Mouse (Mus musculus) mature B cell (primary cell): ENCODE data around the gene Aqp6.

Source experiments
- in situ Hi-C: fragments of 300-500 bp; cut with MboI; formaldehyde crosslinking; loops from 2 replicates; pipeline ENCODE4 v1.14.3; 2019

Aqp6 gene

DNA sequence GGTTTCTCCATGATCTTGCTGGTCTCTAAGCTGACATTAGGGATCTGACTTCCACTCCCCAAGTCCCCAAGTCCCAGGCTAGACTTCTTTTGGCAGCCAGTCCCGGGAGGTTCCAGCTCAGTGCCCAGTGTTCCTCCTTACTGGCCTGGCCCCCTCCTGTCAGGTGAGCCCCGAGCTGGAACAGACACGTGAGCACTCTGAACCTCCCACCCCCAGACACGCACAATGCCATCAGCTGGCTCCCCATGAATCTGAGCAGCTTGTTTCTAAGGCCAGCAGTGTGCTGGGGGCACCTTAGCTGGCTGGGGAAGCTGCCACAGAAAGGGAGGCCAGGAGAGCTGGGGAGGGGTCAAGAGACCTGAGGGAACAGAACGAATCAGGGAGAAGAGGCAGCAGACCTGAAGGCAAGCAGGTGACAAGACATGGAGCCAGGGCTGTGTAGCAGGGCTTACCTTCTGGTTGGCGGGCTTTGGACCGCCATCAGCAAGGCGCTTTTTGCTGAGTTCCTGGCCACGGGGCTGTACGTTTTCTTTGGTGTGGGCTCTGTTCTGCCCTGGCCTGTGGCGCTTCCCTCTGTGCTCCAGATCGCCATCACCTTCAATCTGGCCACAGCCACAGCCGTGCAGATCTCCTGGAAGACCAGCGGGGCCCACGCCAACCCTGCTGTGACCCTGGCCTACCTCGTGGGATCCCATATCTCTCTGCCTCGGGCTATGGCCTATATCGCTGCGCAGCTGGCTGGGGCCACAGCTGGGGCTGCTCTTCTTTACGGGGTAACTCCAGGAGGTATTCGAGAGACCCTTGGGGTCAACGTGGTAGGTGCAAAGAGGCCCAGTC is at the start of gene Aqp6:
Aqp6 (plus strand) TSS at position 415 of the 837 bp plus-strand sequence.
- in situ Hi-C loops: no loop called here

DNA sequence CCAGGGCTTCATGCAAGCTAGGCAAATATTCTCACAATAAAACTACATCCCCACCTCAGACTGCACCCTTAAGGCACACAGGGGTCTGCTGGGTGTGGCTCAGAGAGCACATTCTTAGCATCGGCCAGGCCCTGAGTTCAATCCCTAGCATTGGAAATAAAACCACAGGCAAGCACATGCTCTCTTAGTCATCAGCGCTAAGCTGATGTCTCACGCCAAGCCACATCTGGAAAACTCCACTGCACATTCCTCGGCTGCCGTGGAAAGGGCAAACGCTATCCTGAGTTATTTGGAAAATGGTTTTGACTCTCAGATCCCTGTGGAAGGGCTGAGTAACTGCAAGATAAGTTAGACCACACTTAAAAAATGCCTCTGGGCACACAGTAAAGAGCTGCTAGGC is 47.4 kb upstream of the Aqp6 start:
- in situ Hi-C loops: no loop called here

DNA sequence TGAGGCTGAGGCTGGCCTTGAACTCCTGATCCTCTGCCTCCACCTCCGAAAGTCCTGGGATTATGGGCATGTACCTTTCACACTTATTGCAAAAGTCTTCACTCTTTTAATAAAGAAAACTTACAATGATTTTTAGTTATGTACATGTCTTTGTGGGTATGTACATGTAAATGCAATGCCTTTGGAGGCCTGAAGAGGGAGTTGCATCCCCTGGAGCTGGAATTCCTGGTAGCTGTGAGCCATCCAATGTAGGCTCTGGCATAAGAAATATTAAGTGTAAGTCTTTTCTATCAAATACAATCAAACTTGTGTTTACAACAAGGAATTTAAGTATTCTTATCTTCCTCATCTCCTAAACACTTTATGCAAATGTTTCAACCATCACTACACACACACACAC is 42.3 kb upstream of the Aqp6 start:
- in situ Hi-C loops: no loop called here

DNA sequence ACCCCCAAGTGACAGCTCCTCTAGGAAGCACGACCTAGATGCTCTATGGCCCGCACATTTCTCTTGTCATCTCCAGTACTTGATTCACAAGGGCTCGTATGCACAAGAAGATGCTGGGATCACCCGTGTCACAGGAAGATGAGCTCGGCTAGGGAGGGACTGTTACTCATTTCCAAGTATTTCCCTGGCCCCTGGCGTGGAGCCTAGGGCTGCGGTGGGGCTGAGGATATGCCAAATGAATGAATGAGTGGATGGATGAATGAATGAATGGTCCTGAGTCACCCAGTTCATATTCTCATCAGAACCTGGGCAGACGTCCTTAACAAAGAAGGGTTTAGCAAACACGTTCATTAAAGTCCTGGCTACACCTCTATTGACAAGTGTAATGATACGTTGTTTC is 41.0 kb upstream of the Aqp6 start:
- in situ Hi-C loops: no loop called here

DNA sequence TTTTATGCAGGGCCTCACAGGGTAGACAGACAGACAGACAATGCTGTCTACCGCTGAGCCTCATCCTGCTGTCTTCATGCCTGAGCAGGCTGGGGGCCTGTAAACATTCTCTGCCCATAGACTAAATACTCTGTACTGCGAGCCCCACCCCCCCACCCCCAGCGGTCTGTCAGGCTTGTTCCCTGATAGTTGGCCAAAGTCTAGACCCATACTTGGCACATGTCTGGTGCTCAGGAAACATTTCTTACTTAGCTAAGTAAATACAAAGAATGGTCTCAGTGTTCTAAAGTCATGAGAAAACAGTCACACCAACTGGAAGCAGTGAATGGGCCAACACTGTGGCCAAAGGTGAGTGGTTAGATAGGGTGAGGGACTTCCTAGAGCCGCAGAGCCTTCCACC is 33.8 kb upstream of the Aqp6 start:
- in situ Hi-C loops: no loop called here

DNA sequence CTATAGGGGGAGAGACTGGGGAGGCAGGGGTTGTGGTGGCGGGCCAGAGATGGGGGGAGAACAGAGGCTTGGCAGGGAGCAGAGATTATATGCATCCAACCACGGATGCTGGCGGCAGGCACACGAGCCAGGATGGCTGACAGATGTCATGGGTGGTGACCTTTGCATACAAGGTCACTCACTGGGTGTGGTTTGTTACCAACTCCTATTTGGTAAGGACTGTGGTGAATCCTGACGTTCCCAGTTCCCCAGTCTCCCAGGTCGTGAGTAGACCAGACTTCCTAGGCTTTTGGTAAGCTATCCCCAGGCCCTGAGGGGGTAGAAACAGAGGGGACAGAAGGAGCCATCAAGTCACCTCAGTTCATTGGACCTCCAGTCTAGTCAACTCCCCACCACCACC is 32.5 kb upstream of the Aqp6 start:
- in situ Hi-C loops: no loop called here

DNA sequence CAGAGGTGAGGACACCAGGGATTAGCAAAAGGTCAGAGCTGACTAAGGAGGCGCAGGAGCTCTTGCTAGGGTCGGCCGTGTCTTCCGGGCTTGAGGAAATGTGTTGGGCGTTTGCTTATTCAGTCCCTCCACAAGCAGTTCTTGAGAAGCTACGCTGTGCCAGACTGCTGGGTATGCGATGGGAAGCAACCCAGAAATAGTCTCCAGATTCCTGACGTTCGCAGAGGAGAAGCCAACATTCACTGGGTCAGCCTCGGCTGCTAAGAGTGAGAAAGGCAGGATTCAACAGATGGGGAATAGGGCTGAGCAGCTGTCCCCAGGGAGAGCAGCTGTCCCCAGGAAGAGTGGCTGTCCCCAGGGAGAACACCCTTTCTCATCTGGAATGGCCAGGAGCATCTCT is 32.1 kb upstream of the Aqp6 start:
- in situ Hi-C loops: no loop called here

DNA sequence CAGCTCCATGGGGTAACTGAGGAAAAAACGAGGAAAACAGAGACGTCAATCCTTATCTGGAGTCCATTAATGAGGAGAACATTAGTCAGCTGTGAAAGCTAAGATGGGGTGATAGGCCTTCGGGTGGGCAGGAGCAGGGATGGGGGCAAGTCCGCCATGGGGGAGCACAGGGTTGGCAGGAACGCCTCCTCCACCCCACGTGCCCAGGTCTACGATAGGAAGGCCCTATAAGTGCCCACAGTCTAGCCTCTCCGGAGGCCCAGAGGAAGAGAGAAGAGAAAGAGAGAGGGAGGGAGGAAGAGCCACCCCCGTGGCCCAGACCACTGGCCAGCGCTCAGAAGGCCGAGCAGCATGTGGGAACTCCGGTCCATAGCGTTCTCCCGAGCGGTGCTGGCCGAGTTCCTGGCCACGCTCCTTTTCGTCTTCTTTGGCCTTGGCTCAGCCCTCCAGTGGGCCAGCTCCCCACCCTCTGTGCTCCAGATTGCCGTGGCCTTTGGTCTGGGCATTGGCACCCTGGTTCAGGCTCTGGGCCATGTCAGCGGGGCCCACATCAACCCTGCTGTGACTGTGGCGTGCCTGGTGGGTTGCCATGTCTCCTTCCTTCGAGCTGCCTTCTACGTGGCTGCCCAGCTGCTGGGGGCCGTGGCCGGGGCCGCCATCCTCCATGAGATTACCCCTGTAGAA is 22.3 kb upstream of the Aqp6 start, which contains the start of gene Aqp2:
Aqp2 (plus strand) TSS at position 254 of the 684 bp plus-strand sequence.
- in situ Hi-C loops: no loop called here

DNA sequence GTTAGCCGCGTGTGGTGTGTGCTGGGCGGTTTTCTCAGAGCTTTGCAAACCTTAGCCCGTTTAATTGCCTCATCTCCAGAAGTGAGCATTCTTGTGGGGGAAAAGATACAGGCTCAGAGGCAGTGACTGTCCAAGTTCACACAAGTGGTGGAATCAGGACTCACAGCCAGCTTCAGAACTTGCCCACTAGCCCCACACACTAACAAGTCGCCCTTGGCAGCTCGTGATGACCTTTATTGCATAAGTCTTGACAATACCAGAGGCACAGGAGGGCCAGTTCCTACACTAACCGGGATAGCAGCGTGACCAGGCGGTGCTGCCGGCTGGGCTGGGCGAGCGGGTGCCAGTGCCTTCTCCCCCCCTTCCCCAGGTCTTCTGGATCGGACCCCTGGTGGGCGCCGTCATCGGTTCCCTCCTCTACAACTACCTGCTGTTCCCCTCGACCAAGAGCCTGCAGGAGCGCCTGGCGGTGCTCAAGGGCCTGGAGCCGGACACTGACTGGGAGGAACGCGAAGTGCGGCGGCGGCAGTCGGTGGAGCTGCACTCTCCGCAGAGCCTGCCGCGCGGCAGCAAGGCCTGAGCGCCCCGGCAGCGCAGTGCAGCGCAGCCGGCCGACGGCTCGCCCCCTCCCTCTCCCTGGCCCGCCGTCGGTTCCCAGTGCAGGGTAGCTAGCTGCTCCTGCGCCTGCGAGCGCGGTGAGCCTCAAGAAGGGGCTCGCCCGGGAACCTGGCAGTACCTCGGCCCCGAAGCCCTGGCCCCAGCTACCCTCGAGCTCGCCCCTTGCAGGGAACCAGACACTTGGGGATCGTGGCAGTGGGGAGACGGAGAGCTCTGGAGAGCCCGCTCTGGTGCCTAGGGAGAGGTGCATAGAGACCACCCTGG is 17.5 kb upstream of the Aqp6 start:
- in situ Hi-C loops: no loop called here

DNA sequence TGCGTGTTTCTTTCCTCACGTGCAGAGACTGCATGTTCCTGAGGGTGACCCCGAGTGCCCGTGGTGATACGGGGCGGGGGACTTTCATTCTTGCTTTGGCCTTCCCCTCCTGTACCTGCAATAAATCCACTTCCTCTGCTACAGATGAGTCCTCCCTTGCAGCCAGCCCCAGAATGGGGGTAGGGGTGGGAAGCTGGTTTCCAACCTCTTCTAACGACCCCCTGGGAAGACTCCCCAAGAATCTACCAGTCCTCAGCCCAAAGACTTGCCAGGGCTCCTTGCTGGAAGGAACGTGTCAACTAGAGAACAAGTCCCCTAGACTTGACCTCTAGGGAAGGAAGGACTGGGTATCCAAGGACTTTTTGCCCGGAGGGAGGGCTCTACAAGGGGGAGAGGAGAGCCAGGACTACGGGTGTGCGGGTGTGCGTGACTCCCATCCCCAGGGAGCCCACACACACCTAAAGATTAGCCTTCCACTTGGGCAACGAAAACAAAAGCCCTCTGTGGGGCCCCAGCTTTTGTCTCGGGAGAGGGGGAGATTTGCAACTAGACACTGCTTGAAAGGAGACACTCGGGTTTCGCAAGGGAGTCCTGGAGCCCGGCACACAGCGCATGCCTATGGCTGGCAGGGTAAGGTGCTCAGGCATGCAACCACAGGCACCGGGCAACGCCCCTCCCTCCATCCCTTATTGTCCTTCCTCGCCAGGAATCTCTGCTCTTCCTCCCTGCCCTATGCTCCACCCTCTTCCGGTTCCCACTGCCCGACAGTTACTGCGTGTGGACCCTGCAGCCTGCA is 16.6 kb upstream of the Aqp6 start:
- in situ Hi-C loops: no loop called here

DNA sequence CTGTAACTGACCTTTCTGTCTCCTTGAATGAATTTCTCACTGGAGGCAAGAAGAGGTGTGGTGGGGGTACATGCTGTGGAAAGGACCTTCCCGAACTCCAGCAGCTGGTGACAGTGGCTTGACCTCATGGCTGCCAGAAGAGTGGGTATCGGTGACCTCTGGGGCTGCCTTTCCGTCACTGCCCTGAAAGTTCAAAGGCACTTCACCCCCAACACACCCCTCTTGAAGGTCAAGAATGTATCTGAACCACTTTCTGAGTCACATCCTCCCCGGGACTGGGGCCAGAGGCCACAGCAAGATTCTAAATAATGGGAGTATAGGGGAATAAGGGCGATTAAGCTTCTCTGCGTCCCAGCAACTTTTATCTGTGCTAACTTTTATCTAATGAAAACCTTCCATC is 15.5 kb upstream of the Aqp6 start:
- in situ Hi-C loops: no loop called here

DNA sequence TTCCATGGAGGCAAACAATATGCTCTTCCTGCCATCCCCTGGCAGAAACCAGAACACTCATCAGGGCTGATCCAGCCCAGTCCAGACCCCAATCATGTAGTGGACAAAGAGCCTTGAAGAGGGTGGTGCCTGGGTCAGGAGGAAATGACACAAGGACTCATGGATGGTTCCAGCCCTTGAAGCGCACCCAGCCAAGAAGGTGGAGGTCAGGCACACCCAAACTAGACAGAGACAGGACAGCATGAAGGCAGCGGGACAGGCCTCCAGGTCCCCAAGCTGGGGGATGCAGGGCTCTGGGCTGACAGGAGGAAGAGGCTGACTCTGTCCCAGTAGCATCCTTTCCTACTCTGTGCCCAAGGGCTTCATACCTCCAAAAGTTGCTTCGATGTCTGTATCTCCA is 14.7 kb upstream of the Aqp6 start:
- in situ Hi-C loops: no loop called here

DNA sequence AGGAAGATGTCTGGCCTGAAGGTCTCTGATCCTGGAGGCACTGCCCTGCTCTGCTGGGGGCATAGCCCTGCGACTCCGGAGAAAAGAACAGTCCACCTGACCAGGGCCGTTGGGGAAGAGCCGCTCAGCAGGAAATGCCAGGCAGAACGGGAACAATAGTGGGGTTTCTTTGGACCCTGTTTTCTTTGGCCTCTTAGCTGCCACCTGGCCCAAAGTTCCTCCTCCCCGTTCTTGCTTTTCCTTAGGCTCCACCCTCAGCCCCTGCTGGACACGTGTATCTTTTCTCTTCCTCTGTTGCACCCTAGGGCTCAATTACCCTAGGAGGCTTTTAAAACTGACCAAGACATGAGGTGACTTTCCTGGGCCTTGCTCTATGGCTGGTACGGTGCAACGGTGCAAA is 12.0 kb upstream of the Aqp6 start:
- in situ Hi-C loops: no loop called here

DNA sequence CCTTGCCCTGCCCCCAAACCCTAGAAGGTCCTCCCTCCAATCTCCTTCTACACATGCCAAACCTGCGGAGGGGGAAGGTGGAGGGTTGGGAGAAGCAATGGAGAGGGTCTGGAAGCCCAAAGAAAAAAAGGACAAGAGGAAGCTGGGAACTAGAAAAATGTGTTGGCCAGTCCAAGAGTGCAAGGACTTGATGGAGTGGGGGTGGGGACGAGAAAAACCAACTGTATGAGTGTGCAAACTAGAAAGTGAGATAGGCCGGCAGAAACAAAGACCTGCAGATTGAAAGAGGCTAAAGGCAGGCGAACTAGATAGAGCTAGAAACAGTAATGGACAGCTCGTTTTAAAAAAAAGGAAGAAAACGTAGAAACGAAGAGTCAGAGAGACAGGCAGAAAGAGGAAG is 11.5 kb upstream of the Aqp6 start:
- in situ Hi-C loops: no loop called here

DNA sequence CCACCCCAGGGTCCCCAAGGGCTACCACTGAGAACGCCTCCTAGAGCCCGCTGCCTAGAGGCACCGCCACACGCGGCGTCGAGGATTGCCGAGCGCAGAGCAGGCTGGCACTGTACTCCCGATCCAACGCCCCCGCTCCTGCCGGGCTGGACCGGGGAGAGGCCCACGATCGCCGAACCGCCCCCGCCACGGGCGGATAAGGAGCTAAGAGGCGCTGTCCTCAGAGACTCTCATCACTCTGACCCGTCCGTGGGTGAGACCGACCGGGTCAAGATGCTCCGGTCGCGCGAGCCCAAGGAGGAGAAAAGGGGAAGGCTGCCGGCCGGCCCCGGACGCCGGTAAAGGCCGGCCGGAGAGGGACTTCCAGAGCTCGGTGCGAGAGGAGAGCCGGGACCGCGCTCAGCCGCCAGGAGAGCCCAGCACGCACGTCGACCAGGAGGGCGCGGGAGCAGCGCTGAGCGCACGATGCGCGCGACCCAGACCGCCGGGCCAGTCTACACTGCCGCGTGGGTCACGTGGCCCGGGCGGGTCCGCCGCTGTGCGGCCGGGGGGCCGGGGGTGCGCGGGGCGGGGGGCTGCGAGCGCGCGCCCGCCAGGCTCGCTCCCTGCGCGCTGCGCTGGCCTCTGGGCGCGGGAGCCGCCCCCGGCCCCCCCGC is 10.6 kb upstream of the Aqp6 start, which contains the start of gene Aqp5:
Aqp5 (plus strand) TSS at position 354 of the 656 bp plus-strand sequence.
- in situ Hi-C loops: no loop called here

DNA sequence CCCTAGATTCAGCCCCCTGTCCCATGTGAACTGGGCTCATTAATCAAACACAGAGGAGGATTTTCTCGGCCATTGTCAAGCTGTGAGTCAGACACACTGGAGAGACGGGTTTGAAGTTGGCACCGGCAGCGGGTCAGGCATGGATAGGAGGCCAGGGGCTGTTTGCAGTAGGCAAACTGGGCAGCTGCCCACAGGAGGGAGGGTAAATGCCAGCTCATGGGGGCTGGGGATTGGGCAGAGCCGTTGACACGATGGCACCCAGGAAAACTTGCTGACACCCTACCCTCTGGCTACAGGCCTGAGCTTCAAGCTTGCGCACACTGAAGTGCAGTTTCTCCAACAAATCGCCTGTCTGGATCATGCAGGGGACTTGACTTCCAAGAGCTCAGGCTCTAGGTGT is 9.0 kb upstream of the Aqp6 start:
- in situ Hi-C loops: no loop called here

DNA sequence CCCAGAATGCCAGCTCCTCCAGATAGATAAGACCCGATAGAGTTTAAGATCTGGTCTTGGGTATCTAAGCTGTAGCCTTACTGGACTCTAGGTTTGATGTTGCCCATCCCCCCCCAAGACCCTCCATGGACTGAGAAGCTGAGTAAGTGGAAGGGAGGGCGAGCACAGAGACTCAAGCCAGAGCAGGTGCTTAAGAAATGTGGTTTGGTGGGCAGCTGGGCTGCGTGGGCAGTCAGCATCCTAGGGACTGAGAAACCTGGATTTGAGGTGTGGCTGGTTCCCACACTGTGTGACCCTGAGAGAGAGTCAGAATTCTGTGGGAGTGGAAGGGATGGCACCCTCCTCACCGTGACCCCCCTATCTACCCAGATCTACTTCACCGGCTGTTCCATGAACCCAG is 8.3 kb upstream of the Aqp6 start:
- in situ Hi-C loops: no loop called here

DNA sequence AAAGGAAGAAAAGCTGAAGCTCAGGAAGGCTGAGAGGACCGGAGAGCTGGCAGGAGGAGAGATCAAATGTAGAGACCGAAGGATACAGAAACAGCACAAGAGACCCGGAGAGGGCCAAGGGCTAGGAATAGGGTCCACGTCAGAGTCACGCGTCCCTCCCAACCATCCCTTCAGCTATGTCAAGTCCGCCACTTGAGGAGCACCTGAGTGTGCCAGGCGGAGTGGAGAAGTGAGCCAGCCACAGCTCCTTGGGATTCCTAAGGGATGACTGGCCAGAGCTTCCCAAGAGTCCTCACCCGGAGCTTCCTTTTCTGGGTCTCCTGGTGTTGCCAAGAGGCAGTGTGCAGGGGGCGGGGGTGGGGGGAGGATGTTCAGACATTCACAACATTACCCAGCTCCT is 6.2 kb upstream of the Aqp6 start:
- in situ Hi-C loops: no loop called here

DNA sequence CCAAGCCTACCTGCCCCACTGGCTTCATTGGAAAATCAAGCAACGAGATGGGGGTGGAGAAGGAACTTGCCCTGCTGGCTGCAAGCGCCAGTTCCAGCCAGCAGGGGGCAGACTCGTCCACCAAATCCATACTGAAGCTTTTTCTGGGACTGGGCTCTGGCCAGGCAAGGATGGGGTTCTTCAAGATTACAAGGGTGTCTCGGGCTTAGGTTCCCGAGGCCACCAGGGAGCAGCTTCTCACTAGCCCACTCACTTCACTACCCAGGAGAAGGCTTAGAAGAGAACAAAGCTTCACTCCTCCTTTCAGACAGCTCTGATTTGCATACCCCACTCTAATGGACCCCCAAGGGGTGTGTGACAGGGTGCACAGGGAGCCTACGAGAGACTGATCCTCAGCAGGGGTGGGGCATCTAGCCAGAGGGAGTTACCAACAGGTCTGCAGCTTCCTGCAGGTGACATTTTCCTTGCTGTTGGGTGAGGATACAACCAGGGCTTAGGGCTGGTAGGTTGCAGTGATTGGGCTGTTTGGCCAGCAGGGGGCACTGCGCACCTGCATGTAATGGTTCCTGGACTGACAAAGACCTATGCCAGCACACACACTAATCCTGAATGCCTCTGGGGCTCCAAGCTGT is 5.0 kb upstream of the Aqp6 start:
- in situ Hi-C loops: no loop called here

DNA sequence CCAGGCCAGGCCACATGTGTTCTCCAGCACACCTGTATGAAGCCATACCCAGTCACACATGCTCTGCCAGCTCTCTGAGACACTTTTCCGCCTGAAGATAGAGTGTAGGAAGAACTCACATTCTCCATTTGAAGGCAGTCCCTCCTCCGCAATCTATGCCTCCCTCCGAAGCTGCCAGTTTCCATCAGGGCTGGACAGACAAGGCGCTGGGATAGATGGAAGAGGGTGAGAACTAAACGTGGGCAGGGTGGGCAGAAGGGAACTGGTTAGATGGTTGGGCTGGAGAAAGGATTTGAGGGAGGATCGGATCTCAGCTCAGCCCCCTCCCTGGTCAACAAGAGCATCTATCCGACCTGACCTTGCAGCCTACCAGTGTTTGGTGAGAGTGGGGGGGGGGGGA is 4.4 kb upstream of the Aqp6 start:
- in situ Hi-C loops: no loop called here

DNA sequence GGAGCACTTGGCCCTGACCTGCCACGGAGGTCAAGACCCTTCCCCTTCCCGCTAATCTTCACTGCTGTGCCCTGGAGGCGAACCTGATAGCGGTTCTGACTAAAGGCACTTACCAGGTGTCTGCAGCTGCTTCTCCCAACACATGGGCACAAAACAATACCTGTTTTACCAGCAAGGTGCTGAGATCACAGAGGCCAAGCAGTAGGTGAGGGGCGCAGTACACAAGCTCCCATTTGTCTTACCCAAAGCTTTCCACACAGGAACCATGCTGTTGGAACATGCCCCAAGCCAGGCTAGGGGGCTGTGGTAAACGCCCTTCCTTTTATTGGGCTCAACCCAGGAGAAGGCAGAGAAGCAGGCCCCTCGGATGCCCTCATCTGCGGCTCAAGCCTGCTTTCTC is 3.6 kb upstream of the Aqp6 start:
- in situ Hi-C loops: no loop called here
